Mouse (Mus musculus): ENCODE results near the gene B230118H07Rik. TPM values are rescaled to one million over a fixed set of nuclear protein-coding genes. Genes with fewer than 3 reads are reported as not detected.

The B230118H07Rik gene
- total and polyA plus RNA-seq, 3 experiments: 12.9 to 99.4 (median 90.4) TPM

DNA sequence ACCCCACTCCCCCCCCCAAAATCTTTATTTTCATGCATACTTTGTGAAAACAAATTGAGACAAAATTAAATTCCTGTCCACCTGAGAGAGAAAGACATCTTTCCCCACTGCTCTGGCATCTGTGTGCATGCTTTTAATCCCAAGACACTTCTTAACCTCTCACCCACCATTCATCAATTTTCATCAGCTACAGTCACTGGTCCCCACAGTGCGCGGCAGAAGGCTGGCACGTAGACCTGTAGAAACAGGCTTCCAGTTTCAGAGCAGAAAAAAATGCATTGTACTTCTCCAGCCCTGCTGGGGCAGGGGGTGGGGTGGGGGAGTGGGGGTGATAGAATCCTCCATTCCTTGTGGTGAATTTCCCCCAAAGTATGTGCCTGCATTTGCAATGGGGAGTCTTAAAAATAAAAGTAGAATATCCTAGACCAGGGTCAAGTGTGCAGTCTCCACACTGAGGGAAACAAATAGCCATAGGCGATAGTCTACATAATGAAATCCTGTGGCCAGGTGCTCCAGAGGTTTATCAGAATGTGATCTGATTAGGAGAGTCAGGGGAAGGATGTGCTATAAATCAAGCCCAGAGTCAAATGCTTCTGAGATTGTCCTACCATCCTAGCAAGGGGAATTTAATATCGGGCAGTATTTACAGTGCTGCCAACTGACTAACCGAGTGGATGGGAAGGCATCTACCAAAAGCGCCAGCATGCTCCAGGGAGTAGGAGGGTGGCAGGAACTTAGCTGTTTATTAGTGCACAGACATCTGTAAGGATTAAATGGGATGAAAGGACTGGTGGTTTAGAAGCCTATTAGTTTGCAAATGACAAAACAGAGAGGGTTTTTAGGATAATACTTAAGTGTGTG lies 10.1 kb downstream of the B230118H07Rik start:
- H3K9ac ChIP-seq (ENCODE audit: low read depth, low read length): no peak overlapping the region

GRCm38 (mm10) chr2:101628297-101629236 lies 20.8 kb downstream of the B230118H07Rik start:
- 1% methylated on average over 31 of the region's 31 CpGs for WGBS
- H3K36me3 ChIP-seq (ENCODE audit: control insufficient read depth, insufficient read depth, low read length): no peaks in the 10 kb centered on the region
- H3K27ac ChIP-seq: peak overlapping the region; percentile 84
- peak overlapping the region; percentile 75 for H3K9ac ChIP-seq (ENCODE audit: low read depth, low read length)
- TF ChIP-seq CTCF (IDR thresholded peaks at IDR 0.05): peak; percentile 23; the same call in 1 of the 2 replicates
- 0 out of 2 replicates have a peak, but pooled peaks have one; percentile 35 for TF ChIP-seq EP300 (IDR thresholded peaks at IDR 0.05; ENCODE audit: insufficient read depth, low read depth, low read length)
- peak; percentile 80 for TF ChIP-seq POLR2A (IDR thresholded peaks at IDR 0.05; ENCODE audit: insufficient read depth, low read depth, low read length)
- no peaks in the 10 kb centered on the region for H3K79me2 ChIP-seq (replicated peaks; ENCODE audit: control insufficient read depth, insufficient read depth, low read length)
- no peaks in the 10 kb centered on the region for H3K4me1 ChIP-seq (ENCODE audit: control insufficient read depth, insufficient read depth, low read length)
- intact Hi-C loops (cut with DNase I): loop anchor here (5.0 kb wide), 1 partner anchor 39 kb away; no protein-coding TSS in a partner anchor
- DNase-seq: peak; percentile 82 to 88
- no peaks in the 10 kb centered on the region for H3K27me3 ChIP-seq (ENCODE audit: control insufficient read depth, insufficient read depth, low read length)
- H3K4me3 ChIP-seq: peak overlapping the region; percentile 78

More for the DNA sequence above, 10.1 kb downstream of the B230118H07Rik start:
- H3K4me3 ChIP-seq: no peak overlapping the region
- no peak overlapping the region for H3K27ac ChIP-seq
- H3K4me1 ChIP-seq (ENCODE audit: control insufficient read depth, insufficient read depth, low read length): no peaks in the 10 kb centered on the region
- no peak for TF ChIP-seq EP300 (IDR thresholded peaks at IDR 0.05; ENCODE audit: insufficient read depth, low read depth, low read length)
- TF ChIP-seq POLR2A (IDR thresholded peaks at IDR 0.05; ENCODE audit: insufficient read depth, low read depth, low read length): no peak
- no peak for TF ChIP-seq CTCF (IDR thresholded peaks at IDR 0.05)
- H3K27me3 ChIP-seq (ENCODE audit: control insufficient read depth, insufficient read depth, low read length): no peaks in the 10 kb centered on the region
- WGBS: 77% methylated on average over 7 of the region's 7 CpGs
- H3K36me3 ChIP-seq (ENCODE audit: control insufficient read depth, insufficient read depth, low read length): no peaks in the 10 kb centered on the region
- intact Hi-C loops (cut with DNase I): no loop called here
- no peaks in the 10 kb centered on the region for H3K79me2 ChIP-seq (replicated peaks; ENCODE audit: control insufficient read depth, insufficient read depth, low read length)
- DNase-seq: no peak

- no peaks in the 10 kb centered on the region for H3K36me3 ChIP-seq (ENCODE audit: control insufficient read depth, insufficient read depth, low read length)
- H3K27ac ChIP-seq: no peak overlapping the region
- no peaks in the 10 kb centered on the region for H3K4me1 ChIP-seq (ENCODE audit: control insufficient read depth, insufficient read depth, low read length)
- no peaks in the 10 kb centered on the region for H3K27me3 ChIP-seq (ENCODE audit: control insufficient read depth, insufficient read depth, low read length)
- no peak for TF ChIP-seq POLR2A (IDR thresholded peaks at IDR 0.05; ENCODE audit: insufficient read depth, low read depth, low read length)
- TF ChIP-seq CTCF (IDR thresholded peaks at IDR 0.05): no peak
- TF ChIP-seq EP300 (IDR thresholded peaks at IDR 0.05; ENCODE audit: insufficient read depth, low read depth, low read length): no peak
- no peak for DNase-seq
- no peak overlapping the region for H3K9ac ChIP-seq (ENCODE audit: low read depth, low read length)
- H3K4me3 ChIP-seq: no peak overlapping the region
- intact Hi-C loops (cut with DNase I): loop anchor here (5.0 kb wide), 1 partner anchor 40 kb away; no protein-coding TSS in a partner anchor
- no peaks in the 10 kb centered on the region for H3K79me2 ChIP-seq (replicated peaks; ENCODE audit: control insufficient read depth, insufficient read depth, low read length)
Observed at GRCm38 (mm10) chr2:101627227-101627626, 22.1 kb downstream of the B230118H07Rik start.

GRCm38 (mm10) chr2:101624526-101624925 lies 24.8 kb downstream of the B230118H07Rik start, which contains the start of gene Rag2:
Gene Rag2, plus strand, starts transcription at chr2:101624718.
- no peaks in the 10 kb centered on the region for H3K27me3 ChIP-seq (ENCODE audit: control insufficient read depth, insufficient read depth, low read length)
- H3K36me3 ChIP-seq (ENCODE audit: control insufficient read depth, insufficient read depth, low read length): no peaks in the 10 kb centered on the region
- H3K27ac ChIP-seq: no peak within 1 kb of the TSS
- no peak for DNase-seq
- TF ChIP-seq EP300 (IDR thresholded peaks at IDR 0.05; ENCODE audit: insufficient read depth, low read depth, low read length): no peak
- TF ChIP-seq POLR2A (IDR thresholded peaks at IDR 0.05; ENCODE audit: insufficient read depth, low read depth, low read length): no peak
- TF ChIP-seq CTCF (IDR thresholded peaks at IDR 0.05): no peak
- no peaks in the 10 kb centered on the region for H3K4me1 ChIP-seq (ENCODE audit: control insufficient read depth, insufficient read depth, low read length)
- intact Hi-C loops (cut with DNase I): no loop called here
- H3K4me3 ChIP-seq: no peak within 1 kb of the TSS
- no peaks in the 10 kb centered on the region for H3K79me2 ChIP-seq (replicated peaks; ENCODE audit: control insufficient read depth, insufficient read depth, low read length)
- no peak within 1 kb of the TSS for H3K9ac ChIP-seq (ENCODE audit: low read depth, low read length)
- 67% methylated on average over 4 of the region's 4 CpGs for WGBS

GRCm38 (mm10) chr2:101624011-101624410 lies 25.3 kb downstream of the B230118H07Rik start:
- 89% methylated on average over 2 of the region's 2 CpGs for WGBS

More at GRCm38 (mm10) chr2:101624011-101624410, 25.3 kb downstream of the B230118H07Rik start:
- H3K9ac ChIP-seq (ENCODE audit: low read depth, low read length): no peak overlapping the region
- DNase-seq: no peak
- H3K27me3 ChIP-seq (ENCODE audit: control insufficient read depth, insufficient read depth, low read length): no peaks in the 10 kb centered on the region
- H3K4me3 ChIP-seq: no peak overlapping the region
- H3K27ac ChIP-seq: no peak overlapping the region
- intact Hi-C loops (cut with DNase I): no loop called here
- H3K36me3 ChIP-seq (ENCODE audit: control insufficient read depth, insufficient read depth, low read length): no peaks in the 10 kb centered on the region
- no peaks in the 10 kb centered on the region for H3K79me2 ChIP-seq (replicated peaks; ENCODE audit: control insufficient read depth, insufficient read depth, low read length)
- TF ChIP-seq POLR2A (IDR thresholded peaks at IDR 0.05; ENCODE audit: insufficient read depth, low read depth, low read length) (no peak), EP300 (IDR thresholded peaks at IDR 0.05; ENCODE audit: insufficient read depth, low read depth, low read length) (no peak), CTCF (IDR thresholded peaks at IDR 0.05) (no peak)
- no peaks in the 10 kb centered on the region for H3K4me1 ChIP-seq (ENCODE audit: control insufficient read depth, insufficient read depth, low read length)
